Mouse (Mus musculus) left cerebral cortex, adult 2 months (tissue): ENCODE measurements around the gene Clic5. TPM values are rescaled to one million over a fixed set of nuclear protein-coding genes. Genes with fewer than 3 reads are reported as not detected.
"Not testable (repeated sequence)": the region's sequence is repeated elsewhere in the genome, so short reads cannot be mapped to it uniquely, and the experiment has no call there.

Experiments used
- DNase-seq, 2 experiments: peaks; one replicate each; pipeline ENCODE4 v3.0.0; 2021 to 2022; ENCODE audit warnings: low spot score in 2 of 2, mixed read lengths in 1 of 2; ENCODE audit errors: extremely low spot score in 1 of 2
- H3K27ac ChIP-seq: fragments of 200-600 bp; 2 replicates; pipeline ENCODE4 v1.8.1; 2022
- H3K4me3 ChIP-seq: fragments of 200-600 bp; 2 replicates; pipeline ENCODE4 v1.8.1; 2022
- CTCF ChIP-seq: fragments of 200-600 bp; IDR thresholded peaks from 2 replicates; pipeline ENCODE4 v1.8.1; 2022; ENCODE audit warnings: antibody characterized with exemption, mild to moderate bottlenecking, moderate library complexity
- intact Hi-C: fragments of 180-260 bp; cut with DNase I; formaldehyde crosslinking; loops from one replicate; pipeline ENCODE4 v1.15.1; 2025
- total RNA-seq, 2 experiments: library from RNA; stranded (reverse); gene quantifications; 2 replicates each; pipeline ENCODE4 v1.2.3; 2021

Clic5 gene
- total RNA-seq, 2 experiments from 2014 or later: 4.5 to 4.7 TPM

DNA sequence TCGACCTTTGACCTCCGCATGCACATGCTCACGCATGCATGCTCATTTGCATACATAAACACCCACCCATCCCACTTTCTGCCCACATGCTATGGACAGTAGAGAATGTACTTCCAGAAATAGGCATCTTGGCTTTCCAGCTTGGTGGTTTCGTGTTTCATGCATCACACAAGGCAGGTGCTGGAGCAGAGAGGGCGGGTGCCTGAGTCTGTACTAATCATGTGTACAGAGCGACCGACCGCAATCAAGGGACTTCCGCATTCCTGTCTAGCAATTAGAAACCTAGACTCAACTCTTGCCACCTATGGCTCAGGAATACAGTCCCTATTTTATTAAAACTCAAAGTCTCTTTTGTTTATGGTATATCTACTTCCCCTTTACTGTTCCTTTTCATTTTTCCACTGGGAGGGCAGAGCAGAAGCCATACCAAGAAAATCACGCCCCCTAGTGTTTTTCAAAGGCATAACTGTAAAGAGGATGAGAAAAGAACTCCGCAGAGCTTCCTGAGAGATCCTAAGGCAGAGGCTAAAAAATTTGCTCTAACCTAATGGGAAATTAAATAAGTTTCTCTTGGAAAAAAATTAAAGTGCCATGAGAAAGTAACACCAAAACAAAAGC is 22.5 kb upstream of the Clic5 start:
- no peak overlapping the region for H3K4me3 ChIP-seq
- no peak overlapping the region for H3K27ac ChIP-seq
- TF ChIP-seq CTCF: peak; percentile 13
- no peak for DNase-seq
- intact Hi-C loops: no loop called here

DNA sequence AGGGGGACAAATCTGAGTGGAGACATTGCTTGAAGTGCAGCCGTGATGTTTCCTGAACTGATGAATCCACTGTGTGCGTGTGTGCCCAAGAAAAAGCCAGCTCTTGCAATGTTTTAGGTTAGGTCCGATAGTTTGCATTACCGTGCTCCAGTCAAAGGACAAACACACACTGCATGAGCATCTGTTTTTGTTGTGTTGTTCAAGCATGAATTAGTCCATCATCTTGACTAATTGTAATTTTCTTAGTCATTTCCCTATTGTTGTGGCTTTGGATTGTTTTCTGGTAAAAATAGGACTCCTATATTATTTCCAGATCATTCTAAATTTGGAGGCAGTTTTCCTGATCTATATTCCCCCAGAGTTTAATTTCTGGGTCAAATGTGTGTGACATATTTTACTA is 18.7 kb upstream of the Clic5 start:
- Histone ChIP-seq H3K4me3 (no peak overlapping the region), H3K27ac (no peak overlapping the region)
- TF ChIP-seq CTCF: no peak
- intact Hi-C loops: no loop called here
- no peak for DNase-seq

DNA sequence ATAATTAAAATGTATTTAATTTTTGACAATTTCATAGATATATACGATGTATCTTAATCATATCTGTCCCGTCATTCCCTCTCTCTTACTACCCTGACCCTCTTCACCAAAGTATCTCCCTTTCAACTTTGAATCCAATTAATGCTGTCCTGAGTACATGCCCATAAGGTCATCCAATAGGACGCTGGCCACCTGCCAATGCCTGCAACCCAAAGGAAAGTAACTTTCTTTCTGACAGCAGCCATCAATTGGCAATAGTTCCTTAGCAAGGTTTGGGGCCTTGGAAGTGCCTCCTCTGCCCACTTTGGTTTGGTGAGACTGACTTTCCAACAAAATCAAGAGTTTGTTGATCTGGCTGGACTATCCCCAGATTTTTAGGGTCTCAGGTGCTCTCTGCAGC is 18.1 kb upstream of the Clic5 start:
- no peak overlapping the region for H3K4me3 ChIP-seq
- intact Hi-C loops: no loop called here
- no peak for DNase-seq
- H3K27ac ChIP-seq: no peak overlapping the region
- no peak for TF ChIP-seq CTCF

DNA sequence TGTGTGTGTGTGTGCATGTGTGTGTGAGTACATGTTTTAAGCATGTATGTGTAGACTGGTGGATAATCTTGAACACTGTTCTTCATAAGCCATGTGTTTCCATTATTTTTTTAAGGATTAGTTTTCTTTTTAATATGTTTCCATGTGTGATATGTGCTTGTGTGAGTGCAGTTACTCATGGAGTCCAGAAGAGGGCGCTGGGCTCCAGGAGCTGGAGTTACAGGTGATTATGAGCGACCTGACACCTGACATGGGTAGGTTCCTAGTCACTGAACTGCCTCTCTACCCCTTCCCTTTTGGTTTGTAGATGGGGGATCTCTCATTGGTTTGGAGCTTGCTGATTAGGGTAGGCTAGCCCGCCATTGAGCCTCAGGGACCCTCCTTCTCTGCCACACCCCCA is 16.5 kb upstream of the Clic5 start:
- intact Hi-C loops: no loop called here
- Histone ChIP-seq H3K4me3 (no peak overlapping the region), H3K27ac (no peak overlapping the region)
- DNase-seq: no peak
- TF ChIP-seq CTCF: peak; percentile 13

DNA sequence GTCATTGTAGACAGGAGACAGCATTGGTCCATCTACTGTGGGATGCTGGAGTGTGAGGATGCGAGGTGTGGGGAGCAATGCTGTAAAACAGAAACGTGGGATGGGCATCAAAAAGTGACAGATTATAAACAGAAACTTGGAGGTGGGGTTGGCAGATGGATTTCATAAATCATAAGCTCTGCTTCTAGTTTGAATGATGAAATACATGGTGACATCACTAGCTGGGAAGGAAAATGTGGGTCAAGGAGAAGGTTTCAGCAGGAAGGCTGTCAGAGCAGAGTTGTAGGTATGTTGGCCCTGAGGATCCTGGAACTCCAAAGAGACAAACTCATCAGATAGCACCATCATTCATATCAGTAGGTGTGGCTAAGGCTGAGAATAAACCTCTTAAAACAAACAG is 15.0 kb upstream of the Clic5 start:
- intact Hi-C loops: no loop called here
- H3K4me3 ChIP-seq: no peak overlapping the region
- TF ChIP-seq CTCF: no peak
- no peak overlapping the region for H3K27ac ChIP-seq
- DNase-seq: no peak

DNA sequence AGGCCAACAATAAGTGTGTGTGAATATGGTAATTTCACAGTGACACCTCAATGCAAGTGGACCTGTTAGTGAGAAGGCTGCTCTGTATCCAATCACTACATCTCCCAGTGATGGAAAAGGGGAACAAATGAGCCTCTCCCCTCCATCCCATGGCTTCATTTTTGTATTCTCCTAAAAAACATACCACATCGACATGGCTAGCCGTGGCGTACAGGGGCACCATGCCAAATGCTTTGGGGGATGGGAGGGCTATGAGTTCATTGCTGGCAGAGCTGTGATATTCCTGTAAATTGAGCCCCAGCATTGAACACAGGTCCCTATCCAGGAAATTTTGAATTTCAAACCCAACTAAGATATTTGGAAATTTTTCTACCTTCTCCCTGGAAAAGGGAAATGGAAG is 11.1 kb upstream of the Clic5 start:
- no peak overlapping the region for H3K4me3 ChIP-seq
- no peak for DNase-seq
- intact Hi-C loops: no loop called here
- H3K27ac ChIP-seq: no peak overlapping the region
- TF ChIP-seq CTCF: no peak

DNA sequence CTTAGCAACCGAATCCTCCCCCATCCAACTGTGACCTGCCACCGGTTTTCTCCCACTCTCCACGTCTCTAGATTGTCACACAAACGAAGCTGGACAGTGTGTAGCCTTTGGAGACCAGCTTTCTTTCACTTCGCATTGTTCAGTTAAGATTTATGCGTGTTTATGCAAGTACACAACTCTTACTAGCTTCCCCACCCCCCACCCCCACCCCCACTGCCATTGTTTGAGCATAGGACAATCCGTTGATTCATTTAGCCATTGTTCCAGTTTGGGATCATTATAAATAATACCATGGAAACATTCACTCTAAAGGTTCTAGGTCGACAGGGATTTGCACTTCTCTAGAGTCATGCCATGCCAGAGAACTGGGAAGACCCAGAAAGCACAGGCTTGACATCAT is 7.0 kb upstream of the Clic5 start:
- no peak overlapping the region for H3K4me3 ChIP-seq
- H3K27ac ChIP-seq: no peak overlapping the region
- no peak for DNase-seq
- TF ChIP-seq CTCF: no peak
- intact Hi-C loops: no loop called here

DNA sequence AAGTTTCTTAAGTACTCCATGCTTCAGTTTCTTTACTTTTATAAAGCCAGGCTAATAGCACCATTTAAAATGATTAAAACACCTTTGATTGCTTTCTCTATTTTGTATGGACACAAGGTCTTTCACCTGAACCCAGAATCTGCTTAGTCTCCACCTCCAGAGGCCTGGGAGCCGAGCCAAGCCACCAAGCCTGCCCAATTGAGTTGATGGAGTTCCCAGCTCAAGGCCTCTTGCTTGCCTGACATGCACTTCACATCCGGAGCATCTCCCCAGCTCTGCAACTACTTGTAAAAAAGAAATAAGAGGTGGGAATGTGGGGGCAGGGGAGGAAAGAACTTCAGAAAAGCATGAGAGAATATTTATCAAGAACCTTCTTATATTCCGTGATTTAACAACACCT is 1.5 kb upstream of the Clic5 start:
- Histone ChIP-seq H3K4me3 (no peak overlapping the region), H3K27ac (no peak overlapping the region)
- no peak for DNase-seq
- intact Hi-C loops: no loop called here
- TF ChIP-seq CTCF: no peak

DNA sequence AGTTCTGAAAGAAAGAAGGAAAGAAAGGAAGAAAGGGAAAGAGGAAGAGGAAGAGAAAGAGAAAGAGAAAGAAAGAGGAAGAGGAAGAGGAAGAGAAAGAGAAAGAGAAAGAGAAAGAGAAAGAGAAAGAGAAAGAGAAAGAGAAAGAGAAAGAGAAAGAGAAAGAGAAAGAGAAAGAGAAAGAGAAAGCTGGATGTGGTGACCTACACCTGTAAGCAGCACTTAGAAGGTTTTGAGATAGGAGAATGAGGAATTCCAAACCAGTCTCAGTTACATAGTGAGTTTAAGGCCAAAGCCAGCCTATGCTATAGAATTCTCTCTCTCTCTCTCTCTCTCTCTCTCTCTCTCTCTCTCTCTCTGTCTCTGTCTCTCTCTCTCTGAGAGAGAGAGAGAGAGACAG is 847 bp upstream of the Clic5 start:
- intact Hi-C loops, H3K4me3 ChIP-seq, H3K27ac ChIP-seq, DNase-seq: not testable (repeated sequence)

DNA sequence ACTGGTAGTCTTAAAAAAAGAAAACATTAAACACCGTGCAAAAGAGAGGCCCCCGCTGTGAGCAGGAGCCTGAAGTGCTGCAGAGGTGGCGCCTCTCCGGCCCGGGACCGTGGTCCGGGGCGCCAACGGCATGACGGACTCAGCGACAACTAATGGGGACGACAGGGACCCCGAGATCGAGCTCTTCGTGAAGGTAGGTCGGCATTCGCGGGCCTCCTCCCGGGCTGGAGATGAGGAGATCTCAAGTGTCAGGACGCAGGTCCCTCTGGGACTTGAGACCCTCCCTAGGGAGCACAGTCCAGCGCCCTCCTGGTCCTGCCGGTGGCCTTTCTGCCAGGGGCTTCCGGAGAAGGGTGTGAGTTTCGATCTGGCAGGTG is 373 bp downstream of the Clic5 start:
- no peak for TF ChIP-seq CTCF
- DNase-seq: no peak
- intact Hi-C loops: no loop called here
- peak overlapping the region; percentile 17; the same call in 1 of the 2 replicates for H3K27ac ChIP-seq
- H3K4me3 ChIP-seq: peak overlapping the region; percentile 38

DNA sequence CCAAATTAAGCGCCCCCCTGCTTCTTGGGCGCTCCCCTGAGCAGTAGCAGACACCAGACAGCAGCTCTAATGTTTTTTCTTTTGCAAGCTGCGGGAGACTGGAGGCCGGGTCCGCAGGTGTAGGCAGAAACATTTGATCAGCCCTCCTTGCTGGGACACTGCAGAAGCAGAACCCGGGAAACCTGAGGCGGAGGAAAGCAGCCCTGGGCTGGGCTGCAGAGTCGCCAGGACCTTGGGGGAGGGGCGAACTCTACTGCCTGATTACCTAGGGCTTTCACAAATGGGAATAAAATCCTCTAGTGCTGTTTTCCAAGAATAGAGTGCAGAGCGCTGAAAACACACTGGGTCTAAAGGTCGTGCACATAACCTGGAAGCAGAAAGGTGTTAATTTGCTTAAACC is 1.3 kb downstream of the Clic5 start:
- no peak overlapping the region for H3K27ac ChIP-seq
- peak overlapping the region; percentile 17 for H3K4me3 ChIP-seq
- intact Hi-C loops: no loop called here
- no peak for TF ChIP-seq CTCF
- no peak for DNase-seq

DNA sequence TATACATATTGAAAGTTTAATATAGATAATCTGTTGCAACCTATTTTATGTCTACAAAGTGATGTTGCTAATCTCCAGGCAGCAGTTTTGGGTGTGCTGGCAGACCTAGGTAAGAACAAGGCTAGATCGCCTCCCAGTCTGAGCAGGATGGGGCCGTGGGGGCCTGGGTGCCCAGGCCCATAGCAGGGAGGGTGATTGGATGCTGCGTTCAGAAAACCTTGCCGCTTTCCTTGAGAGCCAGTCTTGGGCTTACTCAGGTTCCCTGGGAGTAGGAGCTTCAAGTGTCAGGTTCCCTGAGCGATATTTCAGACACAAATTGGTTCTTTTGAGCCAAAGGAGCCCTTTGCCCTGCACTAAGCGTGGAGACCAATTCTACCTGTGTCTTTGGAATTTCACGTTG is 1.9 kb downstream of the Clic5 start:
- intact Hi-C loops: no loop called here
- DNase-seq: no peak
- TF ChIP-seq CTCF: no peak

DNA sequence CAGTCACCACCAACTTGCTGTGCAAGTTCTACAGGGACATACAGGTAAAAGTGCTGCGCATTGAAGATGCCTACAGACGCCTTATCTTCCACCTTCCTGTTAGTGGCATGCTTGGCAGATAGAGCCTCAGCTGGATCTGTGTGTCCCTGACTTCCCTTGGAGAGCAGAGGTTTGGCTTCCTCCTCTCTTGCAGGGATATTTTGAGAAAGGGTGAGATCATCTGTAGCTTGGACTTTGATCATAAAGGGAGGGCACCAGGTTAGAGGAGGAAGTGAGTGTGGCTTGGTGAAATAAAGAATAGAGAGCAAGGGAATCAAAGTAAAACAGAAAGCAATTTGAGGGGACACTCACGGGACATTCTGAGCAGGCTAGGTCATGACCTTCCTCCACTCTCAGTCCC is 4.6 kb downstream of the Clic5 start:
- TF ChIP-seq CTCF: no peak
- DNase-seq: no peak
- Histone ChIP-seq H3K27ac (no peak overlapping the region), H3K4me3 (no peak overlapping the region)
- intact Hi-C loops: no loop called here

More for the DNA sequence above, 1.9 kb downstream of the Clic5 start:
- no peak overlapping the region for H3K27ac ChIP-seq
- no peak overlapping the region for H3K4me3 ChIP-seq
